Mouse (Mus musculus) kidney, adult 2 months (tissue): ENCODE results near the gene Slc16a13. TPM values are rescaled to one million over a fixed set of nuclear protein-coding genes. Genes with fewer than 3 reads are reported as not detected.
"Not testable (repeated sequence)": the region's sequence is repeated elsewhere in the genome, so short reads cannot be mapped to it uniquely, and the experiment has no call there.

ENCODE experiments used
- DNase-seq: peaks from one replicate; pipeline ENCODE4 v3.0.0; 2021
- H3K27ac ChIP-seq: fragments of 200-500 bp; 2 replicates; pipeline ENCODE4 v1.5.1; 2012; ENCODE audit warnings: low read depth, low read length, control low read depth, inconsistent platforms; ENCODE audit not compliant: insufficient read depth
- H3K27me3 ChIP-seq: fragments of 200-500 bp; replicated peaks from 2 replicates; pipeline ENCODE4 v1.6.1; 2012; ENCODE audit warnings: mild to moderate bottlenecking, moderate library complexity, low read length, inconsistent platforms; ENCODE audit not compliant: control insufficient read depth, insufficient read depth
- H3K36me3 ChIP-seq: fragments of 200-500 bp; 2 replicates; pipeline ENCODE4 v1.6.1; 2012; ENCODE audit warnings: mild to moderate bottlenecking, moderate library complexity, low read length, inconsistent platforms; ENCODE audit not compliant: control insufficient read depth, insufficient read depth
- H3K4me1 ChIP-seq: fragments of 200-500 bp; 2 replicates; pipeline ENCODE4 v1.6.1; 2011; ENCODE audit warnings: low read length; ENCODE audit not compliant: control insufficient read depth, insufficient read depth
- H3K4me3 ChIP-seq: fragments of 200-500 bp; 2 replicates; pipeline ENCODE4 v1.5.1; 2011; ENCODE audit warnings: mild to moderate bottlenecking, low read depth, low read length, control low read depth; ENCODE audit not compliant: insufficient read depth
- CTCF ChIP-seq: fragments of 200-500 bp; conservative IDR thresholded peaks from 2 replicates; pipeline ENCODE4 v1.5.1; 2011; ENCODE audit warnings: low read depth, mild to moderate bottlenecking, control low read depth, low read length, moderate library complexity, mixed read lengths; ENCODE audit not compliant: insufficient read depth, insufficient read length
- POLR2A ChIP-seq: fragments of 200-500 bp; IDR thresholded peaks from one replicate; pipeline ENCODE4 v1.6.1; 2011; ENCODE audit warnings: low read depth, low read length, control low read depth
- WGBS: fragments of 180-500 bp; shearing (Covaris S2); methylation state at CpG from one replicate; pipeline ENCODE4 v1.1.7; 2018; 5-methylcytosine and 5-hydroxymethylcytosine counted together
- polyA plus RNA-seq: library from polyadenylated mRNA; depleted of rRNA; stranded (reverse); fragments of >200 nt; gene quantifications from 2 replicates; pipeline ENCODE4 v1.2.3, GENCODE M21; 2012; rRNA removed

Slc16a13 gene
- polyA plus RNA-seq, 1 experiment = 44.0 TPM

DNA sequence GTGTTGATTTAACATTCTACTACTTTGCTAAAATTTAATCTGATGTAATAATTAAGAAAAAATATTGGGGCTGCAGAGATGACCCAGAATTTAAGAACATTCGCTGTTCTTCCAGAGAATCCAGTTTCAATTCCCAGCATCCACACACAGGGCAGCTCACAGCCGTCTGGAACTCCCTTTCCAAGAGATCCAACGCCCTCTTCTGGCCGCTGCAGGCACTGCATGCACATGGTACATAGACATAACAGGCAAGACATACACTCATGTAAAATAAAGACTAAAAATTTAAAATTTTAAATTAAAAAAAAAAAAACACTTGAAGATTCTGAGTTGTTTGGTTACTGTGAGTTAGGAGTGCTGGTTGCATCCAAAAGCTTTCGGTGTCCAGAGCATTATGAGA lies 48.6 kb downstream of the Slc16a13 start:
- DNase-seq = peak; percentile 48
- no peaks in the 10 kb centered on the region for H3K36me3 ChIP-seq
- no peak overlapping the region for H3K4me3 ChIP-seq
- WGBS = 48% methylated on average over 5 of the region's 5 CpGs
- no peaks in the 10 kb centered on the region for H3K27me3 ChIP-seq
- H3K4me1 ChIP-seq = peaks cover 6% of the 10 kb centered on the region; the same call in 1 of the 2 replicates
- TF ChIP-seq CTCF (peak; percentile 40; the same call in 1 of the 2 replicates), POLR2A (no peak)
- H3K27ac ChIP-seq = no peak overlapping the region

GRCm38 (mm10) chr11:70171847-70172246 lies 49.0 kb downstream of the Slc16a13 start:
- peaks cover 6% of the 10 kb centered on the region; the same call in 1 of the 2 replicates for H3K4me1 ChIP-seq
- peak; percentile 56 for DNase-seq
- H3K27me3 ChIP-seq = no peaks in the 10 kb centered on the region
- H3K27ac ChIP-seq = peak overlapping the region; percentile 13; the same call in 1 of the 2 replicates
- WGBS = 63% methylated on average over 3 of the region's 3 CpGs
- no peak overlapping the region for H3K4me3 ChIP-seq
- no peaks in the 10 kb centered on the region for H3K36me3 ChIP-seq
- TF ChIP-seq POLR2A (no peak), CTCF (peak; percentile 51)

DNA sequence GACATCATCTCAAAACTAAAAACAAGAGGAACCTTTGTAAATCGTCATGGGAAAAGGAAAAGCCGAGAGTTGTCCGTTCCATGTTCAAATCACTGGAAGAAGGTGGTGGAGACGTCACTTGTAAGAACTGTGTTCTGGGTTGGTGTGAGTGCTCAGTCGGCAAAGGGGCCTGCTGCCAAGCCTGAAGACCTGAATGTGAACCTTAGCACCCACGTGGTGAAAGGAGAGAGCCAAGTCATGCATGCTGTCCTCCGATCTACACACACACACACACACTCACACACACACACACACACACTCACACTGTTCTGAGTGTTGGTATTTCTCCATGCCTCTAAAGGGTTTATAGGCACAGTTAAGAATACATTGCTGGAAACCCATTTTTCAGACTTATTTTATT lies 49.7 kb downstream of the Slc16a13 start:
- Histone ChIP-seq H3K27ac (no peak overlapping the region), H3K27me3 (no peaks in the 10 kb centered on the region), H3K36me3 (no peaks in the 10 kb centered on the region), H3K4me3 (no peak overlapping the region), H3K4me1 (peaks cover 6% of the 10 kb centered on the region; the same call in 1 of the 2 replicates)
- 34% methylated on average over 7 of the region's 7 CpGs for WGBS
- peak; percentile 93 for DNase-seq
- TF ChIP-seq POLR2A (no peak), CTCF (no peak)

- 82% methylated on average over 7 of the region's 7 CpGs for WGBS
- Histone ChIP-seq H3K4me3 (no peak overlapping the region), H3K27ac (no peak overlapping the region), H3K4me1 (peaks cover 6% of the 10 kb centered on the region; the same call in 1 of the 2 replicates), H3K36me3 (no peaks in the 10 kb centered on the region), H3K27me3 (no peaks in the 10 kb centered on the region)
- DNase-seq = no peak
- no peak for TF ChIP-seq POLR2A
- no peak for TF ChIP-seq CTCF
Observed at GRCm38 (mm10) chr11:70170291-70170690, 50.6 kb downstream of the Slc16a13 start.

- not testable (repeated sequence) for DNase-seq, H3K4me3 ChIP-seq, H3K36me3 ChIP-seq, H3K4me1 ChIP-seq, H3K27me3 ChIP-seq, H3K27ac ChIP-seq
- 91% methylated on average over 7 of the region's 7 CpGs for WGBS
Observed at GRCm38 (mm10) chr11:70169471-70169870, 51.4 kb downstream of the Slc16a13 start.

GRCm38 (mm10) chr11:70168136-70168535 lies 52.7 kb downstream of the Slc16a13 start:
- WGBS = 61% methylated on average over 7 of the region's 7 CpGs

More at GRCm38 (mm10) chr11:70168136-70168535, 52.7 kb downstream of the Slc16a13 start:
- no peaks in the 10 kb centered on the region for H3K27me3 ChIP-seq
- 0 out of 2 replicates have a peak, but pooled peaks cover 4% of the 10 kb centered on the region for H3K4me1 ChIP-seq
- no peak overlapping the region for H3K27ac ChIP-seq
- TF ChIP-seq CTCF (no peak), POLR2A (no peak)
- DNase-seq = no peak
- H3K4me3 ChIP-seq = no peak overlapping the region
- H3K36me3 ChIP-seq = no peaks in the 10 kb centered on the region

Other genes starting within 250 kb of the Slc16a13 start
- gene Ctdnep1, start 239.9 kb downstream of the Slc16a13 start, polyA plus RNA-seq = 84.4 and 104 TPM in 2 replicates
- gene Elp5, start 238.5 kb downstream of the Slc16a13 start, polyA plus RNA-seq = 66.3 and 68.4 TPM in 2 replicates
- gene Gabarap, start 229.9 kb downstream of the Slc16a13 start, polyA plus RNA-seq = 746 and 1,018 TPM in 2 replicates
- 16.0 and 21.4 TPM in 2 replicates for gene Phf23, start 225.3 kb downstream of the Slc16a13 start, polyA plus RNA-seq
- gene Dvl2, start 220.5 kb downstream of the Slc16a13 start, polyA plus RNA-seq = 8.5 and 9.6 TPM in 2 replicates
- 249 and 308 TPM in 2 replicates for gene Acadvl, start 205.7 kb downstream of the Slc16a13 start, polyA plus RNA-seq
- gene Dlg4, start 204.1 kb downstream of the Slc16a13 start, polyA plus RNA-seq = 8.1 and 8.3 TPM in 2 replicates
- gene Asgr1, start 167.0 kb downstream of the Slc16a13 start, polyA plus RNA-seq = 0.25 and 0.41 TPM in 2 replicates
- 0.27 and 0.41 TPM in 2 replicates for gene Asgr2, start 128.4 kb downstream of the Slc16a13 start, polyA plus RNA-seq
- 5.0 and 6.2 TPM in 2 replicates for gene Mgl2, start 90.7 kb downstream of the Slc16a13 start, polyA plus RNA-seq
- 3.1 and 4.0 TPM in 2 replicates for gene Clec10a, start 64.9 kb downstream of the Slc16a13 start, polyA plus RNA-seq
- gene Slc16a11, start 8.3 kb downstream of the Slc16a13 start, polyA plus RNA-seq = 36.4 and 56.5 TPM in 2 replicates
- 7.9 and 8.8 TPM in 2 replicates for gene Bcl6b, start 8.7 kb upstream of the Slc16a13 start, polyA plus RNA-seq
- 73.6 and 78.9 TPM in 2 replicates for gene 0610010K14Rik, start 16.9 kb upstream of the Slc16a13 start, polyA plus RNA-seq
- 13.9 and 15.8 TPM in 2 replicates for gene Gm21988, start 18.8 kb upstream of the Slc16a13 start, polyA plus RNA-seq
- 457 and 485 TPM in 2 replicates for gene Rnasek, start 18.8 kb upstream of the Slc16a13 start, polyA plus RNA-seq
- gene Alox12, start 34.3 kb upstream of the Slc16a13 start, polyA plus RNA-seq = 5.8 and 6.0 TPM in 2 replicates
- gene Alox12e, start 101.6 kb upstream of the Slc16a13 start, polyA plus RNA-seq = 0.07 TPM in 1 of 2 replicates, not detected in the other
- 0.16 and 0.72 TPM in 2 replicates for gene Alox15, start 131.0 kb upstream of the Slc16a13 start, polyA plus RNA-seq
- gene Pelp1, start 189.0 kb upstream of the Slc16a13 start, polyA plus RNA-seq = 12.4 and 12.9 TPM in 2 replicates
- gene Arrb2, start 211.6 kb upstream of the Slc16a13 start, polyA plus RNA-seq = 30.2 and 33.7 TPM in 2 replicates
- gene Med11, start 230.9 kb upstream of the Slc16a13 start, polyA plus RNA-seq = 27.0 and 27.9 TPM in 2 replicates
- 11.6 and 12.4 TPM in 2 replicates for gene Zmynd15, start 238.4 kb upstream of the Slc16a13 start, polyA plus RNA-seq
- 99.3 and 103 TPM in 2 replicates for gene Cxcl16, start 238.9 kb upstream of the Slc16a13 start, polyA plus RNA-seq